Mouse (Mus musculus) thymus, adult 2 months (tissue): ENCODE measurements at regions not wholly inside any gene's neighbourhood (a gene's known extent, or its start where the extent isn't known, plus 50 kb on each side); places are given as distances from the start of the nearest gene placed in this dataset.

ENCODE experiments used
- DNase-seq: peaks from one replicate; pipeline ENCODE4 v3.0.0; 2021
- H3K27ac ChIP-seq: fragments of 200-500 bp; 2 replicates; pipeline ENCODE4 v1.5.1; 2012; ENCODE audit warnings: low read length, control low read depth; ENCODE audit not compliant: control insufficient read depth, insufficient read depth
- H3K27me3 ChIP-seq: fragments of 200-500 bp; 2 replicates; pipeline ENCODE4 v1.6.1; 2012; ENCODE audit warnings: mild to moderate bottlenecking, low read length, moderate library complexity, mixed read lengths; ENCODE audit not compliant: control insufficient read depth, insufficient read depth
- H3K36me3 ChIP-seq: fragments of 200-500 bp; 2 replicates; pipeline ENCODE4 v1.6.1; 2012; ENCODE audit warnings: mild to moderate bottlenecking, low read length, moderate library complexity; ENCODE audit not compliant: control insufficient read depth, insufficient read depth
- H3K4me1 ChIP-seq: fragments of 200-500 bp; replicated peaks from 2 replicates; pipeline ENCODE4 v1.6.1; 2012; ENCODE audit warnings: low read length; ENCODE audit not compliant: control insufficient read depth, insufficient read depth
- H3K4me3 ChIP-seq: fragments of 200-500 bp; 2 replicates; pipeline ENCODE4 v1.5.1; 2012; ENCODE audit warnings: mild to moderate bottlenecking, low read length, control low read depth, moderate library complexity; ENCODE audit not compliant: control insufficient read depth, insufficient read depth
- CTCF ChIP-seq: fragments of 200-500 bp; IDR thresholded peaks from 2 replicates; pipeline ENCODE4 v1.5.1; 2012; ENCODE audit warnings: mild to moderate bottlenecking, control low read depth, low read length, moderate library complexity, borderline replicate concordance; ENCODE audit not compliant: control insufficient read depth, poor library complexity, insufficient read depth; ENCODE audit errors: extremely low read depth
- POLR2A ChIP-seq: fragments of 200-500 bp; IDR thresholded peaks from 2 replicates; pipeline ENCODE4 v1.6.1; 2012; ENCODE audit warnings: mild to moderate bottlenecking, low read length, control low read depth, moderate library complexity; ENCODE audit not compliant: control insufficient read depth, poor library complexity, insufficient read depth; ENCODE audit errors: extremely low read depth
- WGBS: fragments of 180-500 bp; shearing (Covaris S2); methylation state at CpG from one replicate; pipeline ENCODE4 v1.1.7; 2018; 5-methylcytosine and 5-hydroxymethylcytosine counted together

- TF ChIP-seq CTCF, result no peak
- TF ChIP-seq POLR2A, result no peak
- no peak for DNase-seq
- Histone ChIP-seq H3K4me1 (no peaks in the 10 kb centered on the region), H3K27me3 (no peaks in the 10 kb centered on the region), H3K4me3 (no peak overlapping the region), H3K27ac (no peak overlapping the region), H3K36me3 (no peaks in the 10 kb centered on the region)
- 92% methylated on average over 15 of the region's 15 CpGs for WGBS
Measured at GRCm38 (mm10) chr10:117544680-117545546, 84.4 kb upstream of the Cpm start.

GRCm38 (mm10) chr10:117543995-117544679 is 85.2 kb upstream of the Cpm start:
- H3K27ac ChIP-seq, result no peak overlapping the region
- no peaks in the 10 kb centered on the region for H3K36me3 ChIP-seq
- no peak for DNase-seq
- no peaks in the 10 kb centered on the region for H3K4me1 ChIP-seq
- TF ChIP-seq CTCF, result no peak
- no peak overlapping the region for H3K4me3 ChIP-seq
- H3K27me3 ChIP-seq, result no peaks in the 10 kb centered on the region
- 94% methylated on average over 13 of the region's 13 CpGs for WGBS

- TF ChIP-seq CTCF (no peak), POLR2A (no peak)
Measured at GRCm38 (mm10) chr10:117543696-117543950, 85.7 kb upstream of the Cpm start.

GRCm38 (mm10) chr10:117542886-117543695 is 86.2 kb upstream of the Cpm start:
- H3K36me3 ChIP-seq, result no peaks in the 10 kb centered on the region
- no peak for DNase-seq
- TF ChIP-seq CTCF (no peak), POLR2A (no peak)
- no peak overlapping the region for H3K27ac ChIP-seq
- no peak overlapping the region for H3K4me3 ChIP-seq
- no peaks in the 10 kb centered on the region for H3K4me1 ChIP-seq
- no peaks in the 10 kb centered on the region for H3K27me3 ChIP-seq
- 72% methylated on average over 5 of the region's 5 CpGs for WGBS

More at GRCm38 (mm10) chr10:117543696-117543950, 85.7 kb upstream of the Cpm start:
- H3K4me1 ChIP-seq, result no peaks in the 10 kb centered on the region
- H3K27me3 ChIP-seq, result no peaks in the 10 kb centered on the region
- H3K36me3 ChIP-seq, result no peaks in the 10 kb centered on the region
- H3K27ac ChIP-seq, result no peak overlapping the region
- DNase-seq, result no peak
- WGBS, result 98% methylated on average over 6 of the region's 6 CpGs
- no peak overlapping the region for H3K4me3 ChIP-seq

- 93% methylated on average over 5 of the region's 5 CpGs for WGBS
- TF ChIP-seq POLR2A, result no peak
- no peak for TF ChIP-seq CTCF
- H3K4me3 ChIP-seq, result no peak overlapping the region
- no peaks in the 10 kb centered on the region for H3K36me3 ChIP-seq
- DNase-seq, result no peak
- no peak overlapping the region for H3K27ac ChIP-seq
- no peaks in the 10 kb centered on the region for H3K27me3 ChIP-seq
- H3K4me1 ChIP-seq, result no peaks in the 10 kb centered on the region
Measured at GRCm38 (mm10) chr10:117542351-117542750, 86.9 kb upstream of the Cpm start.

- no peak for DNase-seq
- no peak overlapping the region for H3K4me3 ChIP-seq
- no peak overlapping the region for H3K27ac ChIP-seq
- H3K4me1 ChIP-seq, result no peaks in the 10 kb centered on the region
- no peaks in the 10 kb centered on the region for H3K27me3 ChIP-seq
- no peaks in the 10 kb centered on the region for H3K36me3 ChIP-seq
- TF ChIP-seq CTCF (no peak), POLR2A (no peak)
- 86% methylated on average over 2 of the region's 2 CpGs for WGBS
Measured at GRCm38 (mm10) chr10:117541487-117541886, 87.8 kb upstream of the Cpm start.
